Mouse (Mus musculus) spleen, adult 2 months (tissue): ENCODE results near the gene Xpo4.

Source experiments
- CTCF ChIP-seq: fragments of 200-500 bp; IDR thresholded peaks from 2 replicates; pipeline ENCODE4 v1.5.1; 2011; ENCODE audit warnings: mild to moderate bottlenecking, inconsistent platforms; ENCODE audit not compliant: insufficient read depth, insufficient read length, insufficient replicate concordance; ENCODE audit errors: extremely low read depth
- POLR2A ChIP-seq: fragments of 200-500 bp; IDR thresholded peaks from 2 replicates; pipeline ENCODE4 v1.6.1; 2011; ENCODE audit warnings: low read depth, low read length, inconsistent platforms

DNA sequence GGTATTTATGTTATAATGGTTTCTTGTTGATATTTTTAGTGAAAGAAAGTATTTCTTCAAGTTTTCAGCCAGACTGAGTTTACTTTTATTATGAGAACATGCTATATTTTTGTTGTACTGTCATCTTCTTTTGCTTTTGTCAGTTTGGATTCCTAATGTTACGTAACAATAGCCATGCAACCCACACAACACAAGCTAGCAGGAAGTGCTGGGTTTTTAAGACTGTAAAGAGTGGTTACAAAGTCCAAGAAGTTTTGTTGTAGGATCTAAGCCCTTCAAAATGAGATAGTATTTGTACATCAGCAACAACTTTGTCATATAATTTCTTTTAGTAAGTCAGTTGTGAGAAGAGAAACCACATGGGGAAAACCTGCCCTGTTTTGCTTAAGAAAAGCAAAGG is 47.6 kb downstream of the Xpo4 start:
- no peak for TF ChIP-seq CTCF
- no peak for TF ChIP-seq POLR2A
